Comparison of ENCODE assay signal across 12 mouse cellular contexts in genomic region chr12:79942563-79943131, GRCm38 (mm10).
DNase-seq lines count a peak whose midpoint lies in the region; ATAC-seq and TF ChIP-seq lines count a peak whose summit lies in the region.
"Had no signal": no experiment of that assay in that cellular context is flagged by ENCODE, and none has a peak within 500 bp of the region (broad histone marks: within the 10 kb centered on the region; RNA-seq: fewer than 3 reads in every experiment).

No protein-coding gene starts in this region.

- DNase-seq in kidney, adult 18-20 months: no peak
- DNase-seq: liver, embryonic 13.5 days; right cerebral cortex, adult 18-20 months; thymus, postnatal 25 days had no signal

- no peak for TF ChIP-seq POLR2A in small intestine, adult 2 months (IDR thresholded peaks at IDR 0.05; ENCODE audit: low read depth, low read length)

- H3K4me1 ChIP-seq in kidney, embryonic 15.5 days: peaks cover 59% of the 10 kb centered on the region
- H3K4me1 ChIP-seq in embryonic facial prominence, embryonic 12.5 days: peaks cover 37% of the 10 kb centered on the region
- H3K4me1 ChIP-seq in heart, embryonic 12.5 days (replicated peaks): peaks cover 49% of the 10 kb centered on the region
- peaks cover 19% of the 10 kb centered on the region for H3K4me1 ChIP-seq in small intestine, adult 2 months (ENCODE audit: control insufficient read depth, insufficient read depth, insufficient read length, low read length)
- H3K4me1 ChIP-seq in hindbrain, embryonic 13.5 days (replicated peaks): peaks cover 15% of the 10 kb centered on the region

- no peaks in the 10 kb centered on the region for H3K36me3 ChIP-seq in kidney, embryonic 15.5 days
- no peaks in the 10 kb centered on the region for H3K36me3 ChIP-seq in embryonic facial prominence, embryonic 12.5 days
- H3K36me3 ChIP-seq in heart, embryonic 12.5 days: no peaks in the 10 kb centered on the region
- H3K36me3 ChIP-seq in small intestine, adult 2 months (ENCODE audit: control insufficient read depth, insufficient read depth, low read length): no peaks in the 10 kb centered on the region
- H3K36me3 ChIP-seq in hindbrain, embryonic 13.5 days: no peaks in the 10 kb centered on the region
- H3K36me3 ChIP-seq: G1E; liver, embryonic 13.5 days; midbrain, embryonic 15.5 days had no signal

- no peak overlapping the region; the same call in 1 of the 2 replicates for H3K9ac ChIP-seq in kidney, embryonic 15.5 days
- H3K9ac ChIP-seq in embryonic facial prominence, embryonic 12.5 days: no peak overlapping the region
- H3K9ac ChIP-seq in heart, embryonic 12.5 days: no peak overlapping the region
- H3K9ac ChIP-seq in hindbrain, embryonic 13.5 days: no peak overlapping the region
- H3K9ac ChIP-seq: liver, embryonic 13.5 days; midbrain, embryonic 15.5 days had no signal

- no peak overlapping the region for H3K4me3 ChIP-seq in kidney, embryonic 15.5 days (replicated peaks)
- H3K4me3 ChIP-seq in embryonic facial prominence, embryonic 12.5 days: no peak overlapping the region
- H3K4me3 ChIP-seq in heart, embryonic 12.5 days: no peak overlapping the region
- H3K4me3 ChIP-seq in small intestine, adult 2 months (ENCODE audit: low read depth, low read length): no peak overlapping the region
- no peak overlapping the region for H3K4me3 ChIP-seq in hindbrain, embryonic 13.5 days
- H3K4me3 ChIP-seq: liver, embryonic 13.5 days; midbrain, embryonic 15.5 days had no signal

- 15% methylated on average over 10 of the region's 10 CpGs for WGBS in kidney, embryonic 15.5 days
- 24% methylated on average over 10 of the region's 10 CpGs for WGBS in embryonic facial prominence, embryonic 12.5 days
- WGBS in heart, embryonic 12.5 days: 48% methylated on average over 10 of the region's 10 CpGs
- 38% methylated on average over 10 of the region's 10 CpGs for WGBS in small intestine, adult 2 months
- 65% methylated on average over 10 of the region's 10 CpGs for WGBS in hindbrain, embryonic 13.5 days

- no peaks in the 10 kb centered on the region for H3K27me3 ChIP-seq in kidney, embryonic 15.5 days
- no peaks in the 10 kb centered on the region for H3K27me3 ChIP-seq in embryonic facial prominence, embryonic 12.5 days
- H3K27me3 ChIP-seq in heart, embryonic 12.5 days (replicated peaks): no peaks in the 10 kb centered on the region
- H3K27me3 ChIP-seq in small intestine, adult 2 months (ENCODE audit: control insufficient read depth, insufficient read depth, low read length): no peaks in the 10 kb centered on the region
- no peaks in the 10 kb centered on the region for H3K27me3 ChIP-seq in hindbrain, embryonic 13.5 days
- H3K27me3 ChIP-seq: liver, embryonic 13.5 days; midbrain, embryonic 15.5 days had no signal

- TF ChIP-seq CTCF in small intestine, adult 2 months (IDR thresholded peaks at IDR 0.05; ENCODE audit: extremely low read depth, insufficient read length, insufficient replicate concordance, low read depth, low read length): no peak

- peak; percentile 7; the same call in 1 of the 2 replicates for ATAC-seq in kidney, embryonic 15.5 days (replicated peaks; ENCODE audit: low FRiP score)
- ATAC-seq in embryonic facial prominence, embryonic 12.5 days (ENCODE audit: insufficient number of reproducible peaks, insufficient read depth, low FRiP score, low TSS enrichment): peak; percentile 32; the same call in 1 of the 2 replicates
- no peak for ATAC-seq in heart, embryonic 12.5 days (ENCODE audit: insufficient number of reproducible peaks, low FRiP score)
- no peak for ATAC-seq in CD4-positive, CD25-positive, alpha-beta regulatory T cell, adult 4 months
- no peak for ATAC-seq in hindbrain, embryonic 13.5 days (ENCODE audit: low FRiP score)
- ATAC-seq: midbrain, embryonic 15.5 days had no signal

- H3K9me3 ChIP-seq in kidney, embryonic 15.5 days (replicated peaks): no peaks in the 10 kb centered on the region
- H3K9me3 ChIP-seq in embryonic facial prominence, embryonic 12.5 days: no peaks in the 10 kb centered on the region
- H3K9me3 ChIP-seq in heart, embryonic 12.5 days (replicated peaks): no peaks in the 10 kb centered on the region
- H3K9me3 ChIP-seq in hindbrain, embryonic 13.5 days: no peaks in the 10 kb centered on the region
- H3K9me3 ChIP-seq: G1E; liver, embryonic 13.5 days; midbrain, embryonic 15.5 days had no signal

- peak overlapping the region; percentile 92 for H3K27ac ChIP-seq in kidney, embryonic 15.5 days
- peak overlapping the region; percentile 73 for H3K27ac ChIP-seq in embryonic facial prominence, embryonic 12.5 days
- 0 out of 2 replicates have a peak overlapping the region, but pooled peaks have one; percentile 9 for H3K27ac ChIP-seq in heart, embryonic 12.5 days (ENCODE audit: poor library complexity, severe bottlenecking)
- peak overlapping the region; percentile 59 for H3K27ac ChIP-seq in small intestine, adult 2 months (ENCODE audit: insufficient read depth, low read depth, low read length)
- no peak overlapping the region for H3K27ac ChIP-seq in hindbrain, embryonic 13.5 days
- H3K27ac ChIP-seq: liver, embryonic 13.5 days; midbrain, embryonic 15.5 days had no signal

- no peak overlapping the region for H3K4me2 ChIP-seq in kidney, embryonic 15.5 days
- no peak overlapping the region for H3K4me2 ChIP-seq in embryonic facial prominence, embryonic 12.5 days (replicated peaks)
- no peak overlapping the region for H3K4me2 ChIP-seq in heart, embryonic 12.5 days
- no peak overlapping the region for H3K4me2 ChIP-seq in hindbrain, embryonic 13.5 days
- H3K4me2 ChIP-seq: liver, embryonic 13.5 days; midbrain, embryonic 15.5 days had no signal

Comparison
In these comparisons a context has a peak if more than half of its experiments do, and no peak if none do; other contexts are left out.
1. ATAC-seq: peak in kidney, embryonic 15.5 days (single experiment) and embryonic facial prominence, embryonic 12.5 days (single experiment); none in heart, embryonic 12.5 days (single experiment), CD4-positive, CD25-positive, alpha-beta regulatory T cell, adult 4 months (single experiment) and hindbrain, embryonic 13.5 days (single experiment).